Mouse (Mus musculus): Measurements from ENCODE around the gene Prkce. TPM values are rescaled to one million over a fixed set of nuclear protein-coding genes. Genes with fewer than 3 reads are reported as not detected.

Gene Prkce
- polyA plus RNA-seq, 1 experiment from 2014 or later, result 6.7 TPM

DNA sequence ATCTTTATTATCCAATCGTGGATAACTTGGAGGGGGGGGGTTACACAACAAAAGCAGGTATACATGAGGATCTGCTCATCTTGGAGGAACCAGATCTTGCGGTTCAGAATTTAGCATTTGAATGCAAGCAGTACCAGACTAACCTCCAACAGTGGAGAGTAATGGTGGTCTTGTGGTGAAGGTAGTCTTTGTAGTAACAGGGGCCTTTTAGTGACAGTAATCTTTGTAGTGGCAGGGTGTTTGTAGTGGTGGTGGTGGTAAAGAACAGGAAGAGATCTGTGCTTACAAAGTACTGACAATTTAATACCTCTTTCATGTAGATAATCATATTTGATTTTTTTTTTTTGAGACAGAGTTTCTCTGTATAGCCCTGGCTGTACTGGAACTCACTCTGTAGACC is 267.2 kb downstream of the Prkce start:
- ATAC-seq (replicated peaks; ENCODE audit: insufficient number of reproducible peaks, low FRiP score, low TSS enrichment, low read depth) (no peak), DNase-seq (ENCODE audit: low spot score) (no peak)
- Histone ChIP-seq H3K9ac (replicated peaks; ENCODE audit: low read length) (no peak overlapping the region), H3K36me3 (replicated peaks; ENCODE audit: control insufficient read depth, insufficient read depth, low read depth, low read length) (no peaks in the 10 kb centered on the region), H3K9me3 (replicated peaks; ENCODE audit: control insufficient read depth, low read length) (no peaks in the 10 kb centered on the region), H3K4me2 (ENCODE audit: low read depth, low read length) (no peak overlapping the region), H3K4me3 (ENCODE audit: low read depth, low read length) (no peak overlapping the region), H3K27ac (replicated peaks; ENCODE audit: low read depth, low read length) (no peak overlapping the region), H3K4me1 (ENCODE audit: control insufficient read depth, insufficient read depth, low read length) (no peaks in the 10 kb centered on the region), H3K27me3 (ENCODE audit: control insufficient read depth, insufficient read depth, low read length) (no peaks in the 10 kb centered on the region)
- WGBS, result 77% methylated on average over 2 of the region's 2 CpGs

DNA sequence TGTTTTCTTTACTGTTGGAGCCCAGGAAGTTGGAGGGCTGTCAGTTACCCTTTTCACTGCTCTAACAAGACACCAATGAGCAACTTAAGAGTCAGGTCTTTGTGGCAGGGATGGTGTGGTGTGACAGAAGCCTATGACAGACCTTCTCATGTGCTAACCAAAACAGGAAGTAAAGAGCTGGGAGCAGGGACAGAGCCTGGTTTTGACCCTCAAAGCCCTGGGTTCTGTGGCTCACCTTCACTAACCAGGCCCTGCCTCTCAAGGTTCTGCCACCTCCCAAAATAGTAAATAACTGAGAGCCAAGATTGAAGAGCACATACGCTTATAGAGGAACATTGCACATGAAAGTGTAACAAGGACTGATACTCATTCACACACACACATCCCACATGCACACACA is 268.0 kb downstream of the Prkce start:
- no peak overlapping the region for H3K4me2 ChIP-seq (ENCODE audit: low read depth, low read length)
- no peak overlapping the region for H3K4me3 ChIP-seq (ENCODE audit: low read depth, low read length)
- H3K27me3 ChIP-seq (ENCODE audit: control insufficient read depth, insufficient read depth, low read length), result no peaks in the 10 kb centered on the region
- DNase-seq (ENCODE audit: low spot score) (no peak), ATAC-seq (replicated peaks; ENCODE audit: insufficient number of reproducible peaks, low FRiP score, low TSS enrichment, low read depth) (no peak)
- no peak overlapping the region for H3K27ac ChIP-seq (replicated peaks; ENCODE audit: low read depth, low read length)
- H3K9ac ChIP-seq (replicated peaks; ENCODE audit: low read length), result no peak overlapping the region
- no peaks in the 10 kb centered on the region for H3K36me3 ChIP-seq (replicated peaks; ENCODE audit: control insufficient read depth, insufficient read depth, low read depth, low read length)
- no peaks in the 10 kb centered on the region for H3K4me1 ChIP-seq (ENCODE audit: control insufficient read depth, insufficient read depth, low read length)
- 100% methylated on average over 1 of the region's 1 CpGs for WGBS
- H3K9me3 ChIP-seq (replicated peaks; ENCODE audit: control insufficient read depth, low read length), result no peaks in the 10 kb centered on the region

- H3K4me1 ChIP-seq (ENCODE audit: control insufficient read depth, insufficient read depth, low read length), result no peaks in the 10 kb centered on the region
- 95% methylated on average over 2 of the region's 2 CpGs for WGBS
- H3K9me3 ChIP-seq (replicated peaks; ENCODE audit: control insufficient read depth, low read length), result no peaks in the 10 kb centered on the region
- ATAC-seq (replicated peaks; ENCODE audit: insufficient number of reproducible peaks, low FRiP score, low TSS enrichment, low read depth), result no peak; the same call in 1 of the 2 replicates
- DNase-seq (ENCODE audit: low spot score), result no peak
- no peak overlapping the region for H3K9ac ChIP-seq (replicated peaks; ENCODE audit: low read length)
- H3K36me3 ChIP-seq (replicated peaks; ENCODE audit: control insufficient read depth, insufficient read depth, low read depth, low read length), result no peaks in the 10 kb centered on the region
- no peaks in the 10 kb centered on the region for H3K27me3 ChIP-seq (ENCODE audit: control insufficient read depth, insufficient read depth, low read length)
- no peak overlapping the region for H3K4me2 ChIP-seq (ENCODE audit: low read depth, low read length)
- no peak overlapping the region for H3K27ac ChIP-seq (replicated peaks; ENCODE audit: low read depth, low read length)
- no peak overlapping the region for H3K4me3 ChIP-seq (ENCODE audit: low read depth, low read length)
Observed at GRCm38 (mm10) chr17:86435984-86436383, 268.4 kb downstream of the Prkce start.

- DNase-seq (ENCODE audit: low spot score), result no peak
Observed at GRCm38 (mm10) chr17:86436583-86437370, 269.2 kb downstream of the Prkce start.

DNA sequence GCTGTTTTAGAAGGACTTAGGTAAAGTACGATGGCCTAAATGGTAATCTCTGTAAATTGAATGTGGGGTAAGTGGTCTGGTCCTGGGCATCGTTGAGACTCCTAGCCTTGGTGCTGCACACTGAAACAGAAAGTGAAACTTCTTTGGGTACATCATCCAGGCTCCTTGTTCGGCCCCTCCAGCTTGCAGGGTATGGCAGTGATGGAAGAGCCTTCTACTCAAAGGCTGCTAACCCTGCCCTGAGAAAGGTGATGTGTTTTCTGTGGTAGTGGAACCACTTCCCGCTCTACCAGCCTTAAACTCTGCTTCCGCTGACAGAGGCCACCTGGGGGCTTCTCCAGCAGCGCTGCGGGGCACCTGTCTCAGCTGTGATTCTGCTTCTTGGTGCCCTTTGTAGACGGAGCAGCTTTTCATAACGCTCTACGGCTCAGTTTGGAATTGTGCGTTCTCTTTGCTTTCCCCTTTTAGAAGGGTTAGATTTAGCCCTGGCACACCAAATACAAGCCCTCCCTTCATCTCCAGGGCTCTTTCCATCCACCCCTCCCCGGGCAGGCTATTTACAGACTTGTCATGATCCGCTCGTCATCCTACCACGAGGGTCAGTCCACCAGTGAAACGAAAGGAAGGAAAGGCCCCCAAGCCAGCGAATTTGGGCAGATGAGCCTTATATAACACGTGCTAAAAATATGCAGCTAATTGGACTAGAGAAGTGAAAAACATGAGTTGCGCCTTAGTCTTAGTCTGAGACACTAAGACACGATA is 270.1 kb downstream of the Prkce start:
- no peaks in the 10 kb centered on the region for H3K9me3 ChIP-seq (replicated peaks; ENCODE audit: control insufficient read depth, low read length)
- no peak overlapping the region for H3K27ac ChIP-seq (replicated peaks; ENCODE audit: low read depth, low read length)
- no peaks in the 10 kb centered on the region for H3K27me3 ChIP-seq (ENCODE audit: control insufficient read depth, insufficient read depth, low read length)
- H3K36me3 ChIP-seq (replicated peaks; ENCODE audit: control insufficient read depth, insufficient read depth, low read depth, low read length), result no peaks in the 10 kb centered on the region
- WGBS, result 78% methylated on average over 20 of the region's 20 CpGs
- no peak overlapping the region for H3K9ac ChIP-seq (replicated peaks; ENCODE audit: low read length)
- DNase-seq (ENCODE audit: low spot score) (no peak), ATAC-seq (replicated peaks; ENCODE audit: insufficient number of reproducible peaks, low FRiP score, low TSS enrichment, low read depth) (no peak)
- H3K4me1 ChIP-seq (ENCODE audit: control insufficient read depth, insufficient read depth, low read length), result no peaks in the 10 kb centered on the region
- no peak overlapping the region for H3K4me3 ChIP-seq (ENCODE audit: low read depth, low read length)
- H3K4me2 ChIP-seq (ENCODE audit: low read depth, low read length), result no peak overlapping the region

More at GRCm38 (mm10) chr17:86436583-86437370, 269.2 kb downstream of the Prkce start:
- no peak for ATAC-seq (replicated peaks; ENCODE audit: insufficient number of reproducible peaks, low FRiP score, low TSS enrichment, low read depth)
- Histone ChIP-seq H3K27me3 (ENCODE audit: control insufficient read depth, insufficient read depth, low read length) (no peaks in the 10 kb centered on the region), H3K36me3 (replicated peaks; ENCODE audit: control insufficient read depth, insufficient read depth, low read depth, low read length) (no peaks in the 10 kb centered on the region), H3K4me1 (ENCODE audit: control insufficient read depth, insufficient read depth, low read length) (no peaks in the 10 kb centered on the region), H3K4me2 (ENCODE audit: low read depth, low read length) (no peak overlapping the region), H3K9me3 (replicated peaks; ENCODE audit: control insufficient read depth, low read length) (no peaks in the 10 kb centered on the region), H3K4me3 (ENCODE audit: low read depth, low read length) (no peak overlapping the region), H3K9ac (replicated peaks; ENCODE audit: low read length) (no peak overlapping the region), H3K27ac (replicated peaks; ENCODE audit: low read depth, low read length) (no peak overlapping the region)
- 90% methylated on average over 12 of the region's 12 CpGs for WGBS

GRCm38 (mm10) chr17:86438278-86438661 is 270.7 kb downstream of the Prkce start:
- Histone ChIP-seq H3K4me2 (ENCODE audit: low read depth, low read length) (no peak overlapping the region), H3K9ac (replicated peaks; ENCODE audit: low read length) (no peak overlapping the region), H3K4me3 (ENCODE audit: low read depth, low read length) (no peak overlapping the region), H3K27ac (replicated peaks; ENCODE audit: low read depth, low read length) (no peak overlapping the region), H3K36me3 (replicated peaks; ENCODE audit: control insufficient read depth, insufficient read depth, low read depth, low read length) (no peaks in the 10 kb centered on the region), H3K27me3 (ENCODE audit: control insufficient read depth, insufficient read depth, low read length) (no peaks in the 10 kb centered on the region), H3K4me1 (ENCODE audit: control insufficient read depth, insufficient read depth, low read length) (no peaks in the 10 kb centered on the region), H3K9me3 (replicated peaks; ENCODE audit: control insufficient read depth, low read length) (no peaks in the 10 kb centered on the region)
- ATAC-seq (replicated peaks; ENCODE audit: insufficient number of reproducible peaks, low FRiP score, low TSS enrichment, low read depth), result no peak
- no peak for DNase-seq (ENCODE audit: low spot score)
- WGBS, result 90% methylated on average over 3 of the region's 3 CpGs

- Histone ChIP-seq H3K9me3 (replicated peaks; ENCODE audit: control insufficient read depth, low read length) (no peaks in the 10 kb centered on the region), H3K9ac (replicated peaks; ENCODE audit: low read length) (no peak overlapping the region), H3K4me2 (ENCODE audit: low read depth, low read length) (no peak overlapping the region), H3K27ac (replicated peaks; ENCODE audit: low read depth, low read length) (no peak overlapping the region), H3K4me1 (ENCODE audit: control insufficient read depth, insufficient read depth, low read length) (no peaks in the 10 kb centered on the region), H3K27me3 (ENCODE audit: control insufficient read depth, insufficient read depth, low read length) (no peaks in the 10 kb centered on the region), H3K36me3 (replicated peaks; ENCODE audit: control insufficient read depth, insufficient read depth, low read depth, low read length) (no peaks in the 10 kb centered on the region), H3K4me3 (ENCODE audit: low read depth, low read length) (no peak overlapping the region)
- 85% methylated on average over 5 of the region's 5 CpGs for WGBS
- ATAC-seq (replicated peaks; ENCODE audit: insufficient number of reproducible peaks, low FRiP score, low TSS enrichment, low read depth) (no peak), DNase-seq (ENCODE audit: low spot score) (no peak)
Observed at GRCm38 (mm10) chr17:86438763-86439162, 271.2 kb downstream of the Prkce start.

GRCm38 (mm10) chr17:86441098-86441497 is 273.5 kb downstream of the Prkce start:
- Histone ChIP-seq H3K4me1 (ENCODE audit: control insufficient read depth, insufficient read depth, low read length) (no peaks in the 10 kb centered on the region; the same call in 1 of the 2 replicates), H3K27me3 (ENCODE audit: control insufficient read depth, insufficient read depth, low read length) (no peaks in the 10 kb centered on the region), H3K4me2 (ENCODE audit: low read depth, low read length) (no peak overlapping the region), H3K27ac (replicated peaks; ENCODE audit: low read depth, low read length) (no peak overlapping the region), H3K4me3 (ENCODE audit: low read depth, low read length) (no peak overlapping the region), H3K9ac (replicated peaks; ENCODE audit: low read length) (no peak overlapping the region), H3K36me3 (replicated peaks; ENCODE audit: control insufficient read depth, insufficient read depth, low read depth, low read length) (no peaks in the 10 kb centered on the region), H3K9me3 (replicated peaks; ENCODE audit: control insufficient read depth, low read length) (no peaks in the 10 kb centered on the region)
- WGBS, result 93% methylated on average over 7 of the region's 7 CpGs
- no peak for DNase-seq (ENCODE audit: low spot score)
- no peak for ATAC-seq (replicated peaks; ENCODE audit: insufficient number of reproducible peaks, low FRiP score, low TSS enrichment, low read depth)

Measured in embryonic facial prominence, embryonic 11.5 days (tissue).